Mouse (Mus musculus) testis, adult 2 months (tissue): ENCODE data around the gene Gm5565.
"Not testable (repeated sequence)": the region's sequence is repeated elsewhere in the genome, so short reads cannot be mapped to it uniquely, and the experiment has no call there.

Source experiments
- CTCF ChIP-seq: fragments of 200-500 bp; IDR thresholded peaks from 2 replicates; pipeline ENCODE4 v1.5.1; 2012; ENCODE audit warnings: low read depth, mild to moderate bottlenecking, inconsistent platforms, low read length, moderate library complexity; ENCODE audit not compliant: control insufficient read depth, insufficient read depth, insufficient replicate concordance
- POLR2A ChIP-seq: fragments of 200-500 bp; IDR thresholded peaks from 2 replicates; pipeline ENCODE4 v1.6.1; 2012; ENCODE audit warnings: low read depth, mild to moderate bottlenecking, inconsistent platforms, low read length, moderate library complexity; ENCODE audit not compliant: control insufficient read depth

DNA sequence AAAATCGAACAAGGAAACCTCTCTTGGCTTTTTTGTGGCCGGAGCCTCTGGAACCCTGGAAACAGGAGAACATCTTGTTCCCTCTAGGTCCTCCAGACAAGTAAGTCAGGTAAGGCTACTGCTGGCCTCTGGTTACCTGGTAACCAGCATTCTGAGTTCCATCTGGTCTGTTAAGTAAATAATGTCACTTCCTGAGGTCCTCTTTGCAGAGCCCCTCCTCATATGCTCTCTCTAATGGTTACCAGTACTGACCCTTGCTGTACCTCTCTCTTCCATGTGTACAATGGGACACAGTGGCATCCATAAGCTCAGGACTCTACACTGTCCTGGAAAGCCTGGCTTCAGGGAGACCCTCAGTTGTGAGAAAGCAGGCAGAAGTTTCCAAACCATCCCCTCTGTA lies 10.3 kb upstream of the Gm5565 start, which contains the start of gene Gm6309:
- not testable (repeated sequence) for TF ChIP-seq POLR2A, CTCF
